Comparison of ENCODE assay signal across 11 mouse cellular contexts in genomic region chr12:71613326-71613725, GRCm38 (mm10).
A peak's percentile ranks its signal among the peaks of the same experiment; 100 is the strongest.
DNase-seq lines count a peak whose midpoint lies in the region; ATAC-seq lines count a peak whose summit lies in the region.
"Had no signal": no experiment of that assay in that cellular context is flagged by ENCODE, and none has a peak within 500 bp of the region (broad histone marks: within the 10 kb centered on the region; RNA-seq: fewer than 3 reads in every experiment).

No protein-coding gene starts in this region.

- WGBS in embryonic facial prominence, embryonic 12.5 days = 47% methylated on average over 8 of the region's 8 CpGs
- WGBS in kidney, embryonic 15.5 days = 42% methylated on average over 8 of the region's 8 CpGs
- 36% methylated on average over 8 of the region's 8 CpGs for WGBS in stomach, embryonic 15.5 days

- H3K4me2 ChIP-seq in embryonic facial prominence, embryonic 12.5 days (replicated peaks) = no peak overlapping the region
- H3K4me2 ChIP-seq in kidney, embryonic 15.5 days = no peak overlapping the region
- H3K4me2 ChIP-seq in stomach, embryonic 15.5 days = no peak overlapping the region

- peak; percentile 6 for DNase-seq in kidney, adult 11 months
- DNase-seq in kidney, adult 18-20 months = no peak
- no peak for DNase-seq in left cerebral cortex, postnatal 4 days
- DNase-seq in layer of hippocampus, adult 9-10 months (ENCODE audit: low spot score) = no peak
- DNase-seq: cerebellum, adult 9-11 months had no signal

- H3K4me1 ChIP-seq in embryonic facial prominence, embryonic 12.5 days = no peaks in the 10 kb centered on the region
- H3K4me1 ChIP-seq in kidney, embryonic 15.5 days = peaks cover 9% of the 10 kb centered on the region
- peaks cover 8% of the 10 kb centered on the region; the same call in 1 of the 2 replicates for H3K4me1 ChIP-seq in stomach, embryonic 15.5 days

- H3K9ac ChIP-seq in embryonic facial prominence, embryonic 12.5 days = no peak overlapping the region
- no peak overlapping the region for H3K9ac ChIP-seq in kidney, embryonic 15.5 days
- no peak overlapping the region for H3K9ac ChIP-seq in stomach, embryonic 15.5 days

- no peaks in the 10 kb centered on the region for H3K27me3 ChIP-seq in embryonic facial prominence, embryonic 12.5 days
- H3K27me3 ChIP-seq in kidney, embryonic 15.5 days = no peaks in the 10 kb centered on the region
- H3K27me3 ChIP-seq in stomach, embryonic 15.5 days (replicated peaks) = no peaks in the 10 kb centered on the region

- intact Hi-C loops in left cerebral cortex, postnatal 4 days (cut with DNase I) = no loop called here

- H3K4me3 ChIP-seq in embryonic facial prominence, embryonic 12.5 days = no peak overlapping the region
- H3K4me3 ChIP-seq in kidney, embryonic 15.5 days (replicated peaks) = no peak overlapping the region
- no peak overlapping the region for H3K4me3 ChIP-seq in stomach, embryonic 15.5 days (replicated peaks)
- H3K4me3 ChIP-seq: forebrain, embryonic 10.5 days had no signal

- no peak for ATAC-seq in embryonic facial prominence, embryonic 12.5 days (ENCODE audit: insufficient number of reproducible peaks, insufficient read depth, low FRiP score, low TSS enrichment)
- peak; percentile 80 for ATAC-seq in kidney, embryonic 15.5 days (replicated peaks; ENCODE audit: low FRiP score)
- ATAC-seq in stomach, embryonic 15.5 days (ENCODE audit: insufficient read depth, low FRiP score, low read depth) = peak; percentile 53; the same call in 1 of the 2 replicates
- no peak for ATAC-seq in erythroid progenitor cell, adult 5-6 weeks (replicated peaks; ENCODE audit: low FRiP score, poor library complexity, severe bottlenecking)
- ATAC-seq: CD4-positive, CD25-positive, alpha-beta regulatory T cell, adult 4 months had no signal

- no peaks in the 10 kb centered on the region for H3K36me3 ChIP-seq in embryonic facial prominence, embryonic 12.5 days
- no peaks in the 10 kb centered on the region for H3K36me3 ChIP-seq in kidney, embryonic 15.5 days
- H3K36me3 ChIP-seq in stomach, embryonic 15.5 days = no peaks in the 10 kb centered on the region
- H3K36me3 ChIP-seq: forebrain, embryonic 10.5 days had no signal

- H3K9me3 ChIP-seq in embryonic facial prominence, embryonic 12.5 days = no peaks in the 10 kb centered on the region
- 0 out of 2 replicates have a peak, but pooled peaks cover 3% of the 10 kb centered on the region for H3K9me3 ChIP-seq in kidney, embryonic 15.5 days (replicated peaks)
- no peaks in the 10 kb centered on the region for H3K9me3 ChIP-seq in stomach, embryonic 15.5 days
- H3K9me3 ChIP-seq: forebrain, embryonic 10.5 days had no signal

- 0 out of 2 replicates have a peak overlapping the region, but pooled peaks have one; percentile 30 for H3K27ac ChIP-seq in embryonic facial prominence, embryonic 12.5 days
- peak overlapping the region; percentile 75 for H3K27ac ChIP-seq in kidney, embryonic 15.5 days
- H3K27ac ChIP-seq in stomach, embryonic 15.5 days = peak overlapping the region; percentile 69
- H3K27ac ChIP-seq: forebrain, embryonic 10.5 days had no signal

Comparison
In these comparisons a context has a peak if more than half of its experiments do, and no peak if none do; other contexts are left out.
1. ATAC-seq: peak in kidney, embryonic 15.5 days (single experiment) and stomach, embryonic 15.5 days (single experiment); none in embryonic facial prominence, embryonic 12.5 days (single experiment) and erythroid progenitor cell, adult 5-6 weeks (single experiment).
2. Peak in every context shown above with its lines, with median percentiles within 50 percentile points of each other: H3K27ac ChIP-seq.